Mouse (Mus musculus) limb, embryonic 14.5 days (tissue): Measurements from ENCODE around the gene Gcsam. TPM values are rescaled to one million over a fixed set of nuclear protein-coding genes. Genes with fewer than 3 reads are reported as not detected.

Source experiments
- ATAC-seq: fragments of 200-750 bp; cut with Nextera tagmentation; 2 replicates; pipeline ENCODE4 v1.8.0; 2017; ENCODE audit warnings: low read depth, moderate number of reproducible peaks, moderate TSS enrichment; ENCODE audit not compliant: low FRiP score
- DNase-seq: peaks from one replicate; pipeline ENCODE4 v3.0.0-alpha.2; 2015; ENCODE audit warnings: low spot score
- H3K27ac ChIP-seq: fragments of 300-500 bp; sonication (generic); replicated peaks from 2 replicates; pipeline ENCODE4 v1.5.1; 2014; ENCODE audit warnings: low read depth, mild to moderate bottlenecking, low read length, moderate library complexity, mixed read lengths
- H3K27me3 ChIP-seq: fragments of 300-500 bp; sonication (generic); 2 replicates; pipeline ENCODE4 v1.6.1; 2014; ENCODE audit warnings: low read length, mixed read lengths; ENCODE audit not compliant: control insufficient read depth, insufficient read depth
- H3K36me3 ChIP-seq: fragments of 300-500 bp; sonication (generic); 2 replicates; pipeline ENCODE4 v1.6.1; 2014; ENCODE audit warnings: mild to moderate bottlenecking, low read length, moderate library complexity, mixed read lengths; ENCODE audit not compliant: control insufficient read depth, insufficient read depth
- H3K4me1 ChIP-seq: fragments of 300-500 bp; sonication (generic); 2 replicates; pipeline ENCODE4 v1.6.1; 2014; ENCODE audit warnings: antibody characterized with exemption, low read length, mixed read lengths; ENCODE audit not compliant: control insufficient read depth, insufficient read depth
- H3K4me2 ChIP-seq: fragments of 300-500 bp; sonication (generic); replicated peaks from 2 replicates; pipeline ENCODE4 v1.6.1; 2014; ENCODE audit warnings: low read depth, mild to moderate bottlenecking, low read length, moderate library complexity; ENCODE audit not compliant: severe bottlenecking
- H3K4me3 ChIP-seq: fragments of 300-500 bp; sonication (generic); replicated peaks from 2 replicates; pipeline ENCODE4 v1.5.1; 2014; ENCODE audit warnings: low read length
- H3K9ac ChIP-seq: fragments of 300-500 bp; sonication (generic); 2 replicates; pipeline ENCODE4 v1.6.1; 2014; ENCODE audit warnings: mild to moderate bottlenecking, low read depth, low read length, moderate library complexity; ENCODE audit not compliant: severe bottlenecking
- H3K9me3 ChIP-seq: fragments of 300-500 bp; sonication (generic); 2 replicates; pipeline ENCODE4 v1.6.1; 2016; ENCODE audit warnings: low read length; ENCODE audit not compliant: control insufficient read depth
- POLR2A ChIP-seq: fragments of 200-500 bp; IDR thresholded peaks from 2 replicates; pipeline ENCODE4 v1.8.0; 2012; ENCODE audit warnings: inconsistent platforms, mild to moderate bottlenecking, moderate library complexity, borderline replicate concordance; ENCODE audit not compliant: insufficient read depth, insufficient read length; ENCODE audit errors: extremely low read depth
- WGBS: fragments of 180-500 bp; shearing (Covaris S2); extraction: QIAGEN DNeasy Blood & Tissue Kit; methylation state at CpG from one replicate; pipeline ENCODE4 v1.1.7; 2014; 5-methylcytosine and 5-hydroxymethylcytosine counted together
- polyA plus RNA-seq, 2 experiments: library from polyadenylated mRNA; depleted of rRNA in 1 of 2; stranded (reverse) in 1 of 2; unstranded in 1 of 2; fragments of >200 nt; fragmentation: Nextera tagmentation in 1 of 2; extraction: Ambion mirVana in 1 of 2; gene quantifications; 2 replicates each; pipeline versions ENCODE4 v1.2.1 to v1.2.3; 2012 to 2014

Gene Gcsam
- polyA plus RNA-seq, 2 experiments = 0.68 to 1.6 TPM

DNA sequence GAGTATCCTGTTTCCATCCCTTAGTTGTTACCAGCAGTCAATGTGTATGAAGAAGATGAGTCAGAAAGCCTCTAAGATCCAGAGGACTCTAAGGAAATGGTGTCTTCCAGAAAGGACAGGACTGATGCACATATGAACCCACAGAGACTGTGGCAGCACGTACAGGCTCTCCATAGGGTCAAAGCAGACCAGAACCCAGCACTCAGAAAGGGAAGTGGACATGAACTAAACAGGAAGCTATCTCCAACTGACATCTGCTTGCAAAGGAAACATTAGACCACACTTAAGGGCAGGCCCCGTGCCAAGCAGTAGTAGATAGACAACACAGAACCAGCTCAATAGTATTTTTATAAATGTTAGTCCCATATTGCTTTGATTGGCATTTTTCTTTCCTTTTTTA, 56.0 kb downstream of the Gcsam start:
- 76% methylated on average over 2 of the region's 2 CpGs for WGBS
- Histone ChIP-seq H3K9ac (no peak overlapping the region), H3K27ac (no peak overlapping the region), H3K4me1 (no peaks in the 10 kb centered on the region), H3K36me3 (no peaks in the 10 kb centered on the region), H3K9me3 (no peaks in the 10 kb centered on the region), H3K4me2 (no peak overlapping the region), H3K27me3 (no peaks in the 10 kb centered on the region), H3K4me3 (no peak overlapping the region)
- ATAC-seq (no peak), DNase-seq (no peak)
- TF ChIP-seq POLR2A = no peak

DNA sequence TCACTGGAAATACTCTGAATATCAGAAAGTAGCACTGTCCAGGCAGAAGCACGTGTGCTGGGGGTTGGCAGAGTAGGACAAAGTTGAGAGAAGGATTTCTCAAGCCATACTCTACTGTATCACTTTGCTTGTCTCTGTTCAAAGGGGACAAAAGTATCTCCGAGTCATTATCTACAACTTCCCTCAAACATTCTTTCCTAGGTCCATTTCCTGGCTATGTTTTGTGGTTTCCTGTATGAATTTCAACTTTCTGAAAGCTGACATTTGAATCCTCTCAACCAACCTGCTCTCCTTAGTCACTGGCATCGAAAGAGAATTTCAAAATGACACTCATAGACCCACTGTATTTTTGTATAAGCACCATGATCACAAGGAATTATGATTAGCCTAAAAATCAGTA, 58.0 kb downstream of the Gcsam start:
- Histone ChIP-seq H3K9me3 (no peaks in the 10 kb centered on the region), H3K9ac (no peak overlapping the region), H3K4me2 (no peak overlapping the region), H3K36me3 (no peaks in the 10 kb centered on the region), H3K4me1 (no peaks in the 10 kb centered on the region), H3K27me3 (no peaks in the 10 kb centered on the region), H3K27ac (no peak overlapping the region), H3K4me3 (no peak overlapping the region)
- DNase-seq (no peak), ATAC-seq (no peak)
- TF ChIP-seq POLR2A = no peak
- WGBS = 77% methylated on average over 3 of the region's 3 CpGs

DNA sequence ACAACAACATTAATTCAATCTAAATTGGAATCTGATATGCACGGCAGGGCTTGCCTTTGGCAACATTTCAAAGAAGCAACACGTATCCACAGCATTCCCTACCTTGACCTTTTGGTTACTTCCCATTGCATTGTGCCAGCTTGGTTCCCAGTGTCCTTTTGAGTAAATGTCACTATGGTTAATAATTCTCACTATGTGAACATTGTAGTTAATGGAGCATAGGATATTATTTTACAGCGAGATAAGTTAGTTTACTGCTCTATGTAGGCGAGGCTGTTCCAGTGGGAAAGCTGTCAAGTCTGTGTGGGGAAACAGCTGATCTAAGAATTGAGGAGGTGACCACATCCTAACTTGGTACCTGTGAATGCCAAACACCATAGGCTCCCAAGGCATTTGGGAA, 59.8 kb downstream of the Gcsam start:
- Histone ChIP-seq H3K9ac (no peak overlapping the region), H3K27ac (no peak overlapping the region), H3K4me1 (no peaks in the 10 kb centered on the region), H3K27me3 (no peaks in the 10 kb centered on the region), H3K9me3 (no peaks in the 10 kb centered on the region), H3K36me3 (no peaks in the 10 kb centered on the region), H3K4me2 (no peak overlapping the region), H3K4me3 (no peak overlapping the region)
- DNase-seq (no peak), ATAC-seq (no peak)
- 74% methylated on average over 4 of the region's 4 CpGs for WGBS
- TF ChIP-seq POLR2A = no peak

Other genes with a start within 250 kb of the Gcsam start
- 27.4 and 30.2 TPM in 2 replicates for gene Cd200, start 201.3 kb upstream of the Gcsam start, polyA plus RNA-seq (2012; rRNA removed)
- gene Cd200, start 201.3 kb upstream of the Gcsam start, polyA plus RNA-seq (2014; fragmentation: Nextera tagmentation; extraction: Ambion mirVana) = 27.7 and 33.8 TPM in 2 replicates
- gene Gm609, start 117.4 kb upstream of the Gcsam start, polyA plus RNA-seq (2012; rRNA removed) = 0.03 TPM in 1 of 2 replicates, not detected in the other
- not detected in 2 replicates for gene Gm609, start 117.4 kb upstream of the Gcsam start, polyA plus RNA-seq (2014; fragmentation: Nextera tagmentation; extraction: Ambion mirVana)
- gene Gm17783, start 78.3 kb upstream of the Gcsam start, polyA plus RNA-seq (2012; rRNA removed) = not detected in 2 replicates
- gene Gm17783, start 78.3 kb upstream of the Gcsam start, polyA plus RNA-seq (2014; fragmentation: Nextera tagmentation; extraction: Ambion mirVana) = not detected in 2 replicates
- gene Slc9c1, start 75.1 kb upstream of the Gcsam start, polyA plus RNA-seq (2012; rRNA removed) = not detected in 2 replicates
- not detected in 2 replicates for gene Slc9c1, start 75.1 kb upstream of the Gcsam start, polyA plus RNA-seq (2014; fragmentation: Nextera tagmentation; extraction: Ambion mirVana)
- 0.09 and 0.14 TPM in 2 replicates for gene BC016579, start 43.7 kb downstream of the Gcsam start, polyA plus RNA-seq (2012; rRNA removed)
- 0.08 TPM in 1 of 2 replicates, not detected in the other for gene BC016579, start 43.7 kb downstream of the Gcsam start, polyA plus RNA-seq (2014; fragmentation: Nextera tagmentation; extraction: Ambion mirVana)
- 0.35 and 0.49 TPM in 2 replicates for gene Tmprss7, start 83.3 kb downstream of the Gcsam start, polyA plus RNA-seq (2012; rRNA removed)
- 0.11 TPM in 1 of 2 replicates, not detected in the other for gene Tmprss7, start 83.3 kb downstream of the Gcsam start, polyA plus RNA-seq (2014; fragmentation: Nextera tagmentation; extraction: Ambion mirVana)
- 12.9 and 14.6 TPM in 2 replicates for gene Tagln3, start 114.2 kb downstream of the Gcsam start, polyA plus RNA-seq (2012; rRNA removed)
- gene Tagln3, start 114.2 kb downstream of the Gcsam start, polyA plus RNA-seq (2014; fragmentation: Nextera tagmentation; extraction: Ambion mirVana) = 8.1 and 10.8 TPM in 2 replicates
- gene Abhd10, start 132.6 kb downstream of the Gcsam start, polyA plus RNA-seq (2012; rRNA removed) = 23.1 and 28.3 TPM in 2 replicates
- gene Abhd10, start 132.6 kb downstream of the Gcsam start, polyA plus RNA-seq (2014; fragmentation: Nextera tagmentation; extraction: Ambion mirVana) = 29.6 and 32.9 TPM in 2 replicates